Mouse (Mus musculus): ENCODE data around the gene Fbxo22. TPM values are rescaled to one million over a fixed set of nuclear protein-coding genes. Genes with fewer than 3 reads are reported as not detected.
A peak's percentile ranks its signal among the peaks of the same experiment; 100 is the strongest.
"Not testable (repeated sequence)": the region's sequence is repeated elsewhere in the genome, so short reads cannot be mapped to it uniquely, and the experiment has no call there.

The Fbxo22 gene
- polyA plus RNA-seq, 1 experiment from 2014 or later = 30.0 TPM

- Histone ChIP-seq H3K27me3 (ENCODE audit: control insufficient read depth, insufficient read depth, low read length) (no peaks in the 10 kb centered on the region), H3K9ac (ENCODE audit: low read length) (no peak overlapping the region), H3K9me3 (ENCODE audit: control insufficient read depth, low read length) (no peaks in the 10 kb centered on the region), H3K4me1 (replicated peaks; ENCODE audit: control insufficient read depth, insufficient read depth) (no peaks in the 10 kb centered on the region), H3K4me3 (ENCODE audit: low read depth, low read length) (no peak overlapping the region), H3K4me2 (replicated peaks; ENCODE audit: low read depth) (no peak overlapping the region), H3K36me3 (ENCODE audit: control insufficient read depth, insufficient read depth, low read length) (no peaks in the 10 kb centered on the region), H3K27ac (replicated peaks) (no peak overlapping the region)
- ATAC-seq (ENCODE audit: low FRiP score, low TSS enrichment) (no peak), DNase-seq (ENCODE audit: low spot score) (no peak)
- no peak for TF ChIP-seq CTCF (IDR thresholded peaks at IDR 0.05; ENCODE audit: low read depth)
- no peak for TF ChIP-seq EP300 (optimal IDR thresholded peaks at IDR 0.05)
- 89% methylated on average over 4 of the region's 4 CpGs for WGBS
Observed at GRCm38 (mm10) chr9:55246918-55247317, 38.2 kb downstream of the Fbxo22 start.

DNA sequence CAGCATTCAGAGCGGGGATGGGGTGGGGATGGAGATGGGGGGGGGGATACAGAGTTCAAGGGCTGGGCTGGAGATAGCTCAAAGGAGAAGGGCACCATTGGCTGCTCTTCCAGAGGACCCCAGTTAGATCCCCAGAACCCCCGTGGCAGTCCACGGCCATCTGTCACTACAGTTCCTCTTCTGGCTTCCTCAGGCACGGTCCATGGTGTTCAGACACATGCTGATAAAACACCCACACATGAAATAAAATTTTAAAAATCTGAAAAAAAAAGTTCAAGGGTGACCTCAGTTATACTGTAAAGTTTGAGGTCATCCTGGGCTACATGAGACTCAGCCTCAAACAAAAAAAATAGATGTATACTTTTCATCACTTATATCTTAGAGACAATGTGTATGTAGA lies 39.7 kb downstream of the Fbxo22 start:
- H3K27ac ChIP-seq (replicated peaks) = no peak overlapping the region
- no peak for ATAC-seq (ENCODE audit: low FRiP score, low TSS enrichment)
- TF ChIP-seq CTCF (IDR thresholded peaks at IDR 0.05; ENCODE audit: low read depth) (no peak), EP300 (optimal IDR thresholded peaks at IDR 0.05) (no peak)

DNA sequence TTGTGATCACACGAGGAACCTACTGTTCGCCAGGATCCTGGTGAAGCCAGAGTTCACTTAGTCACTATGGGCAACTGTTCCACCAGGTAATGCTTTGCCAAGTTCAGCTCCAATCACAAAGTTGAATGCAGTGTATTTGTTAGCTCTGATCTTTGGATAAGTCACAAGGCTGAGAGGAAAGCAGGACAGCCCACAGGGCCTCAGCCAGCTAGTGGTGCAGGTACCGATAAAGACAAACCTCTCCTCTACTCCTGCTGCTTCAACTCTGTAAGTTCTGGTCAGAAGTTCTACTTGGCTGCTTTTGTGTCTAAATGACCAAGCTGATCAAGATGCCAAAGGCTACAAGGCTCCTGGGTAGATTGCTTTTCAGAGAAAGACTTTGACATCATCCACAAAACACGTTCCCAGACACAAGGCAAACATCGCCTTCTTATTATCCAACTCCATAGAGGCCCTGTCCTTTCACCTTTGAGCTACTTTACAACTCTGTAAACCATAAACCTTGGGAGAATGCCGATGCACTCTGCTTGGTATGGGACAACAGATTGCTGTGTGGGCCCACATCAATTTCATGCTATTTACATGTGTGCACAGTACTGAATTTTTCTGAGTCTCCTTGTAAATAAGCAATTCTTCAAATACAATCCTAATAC lies 42.0 kb downstream of the Fbxo22 start:
- Histone ChIP-seq H3K4me1 (replicated peaks; ENCODE audit: control insufficient read depth, insufficient read depth) (no peaks in the 10 kb centered on the region), H3K36me3 (ENCODE audit: control insufficient read depth, insufficient read depth, low read length) (no peaks in the 10 kb centered on the region), H3K4me2 (replicated peaks; ENCODE audit: low read depth) (no peak overlapping the region), H3K9ac (ENCODE audit: low read length) (no peak overlapping the region), H3K9me3 (ENCODE audit: control insufficient read depth, low read length) (no peaks in the 10 kb centered on the region), H3K27ac (replicated peaks) (no peak overlapping the region), H3K4me3 (ENCODE audit: low read depth, low read length) (no peak overlapping the region), H3K27me3 (ENCODE audit: control insufficient read depth, insufficient read depth, low read length) (no peaks in the 10 kb centered on the region)
- ATAC-seq (ENCODE audit: low FRiP score, low TSS enrichment) (peak; percentile 81), DNase-seq (ENCODE audit: low spot score) (peak; percentile 23)
- TF ChIP-seq CTCF (IDR thresholded peaks at IDR 0.05; ENCODE audit: low read depth) (no peak), EP300 (optimal IDR thresholded peaks at IDR 0.05) (no peak)
- 68% methylated on average over 6 of the region's 6 CpGs for WGBS

More for the DNA sequence above, 39.7 kb downstream of the Fbxo22 start:
- Histone ChIP-seq H3K9me3 (ENCODE audit: control insufficient read depth, low read length) (no peaks in the 10 kb centered on the region), H3K36me3 (ENCODE audit: control insufficient read depth, insufficient read depth, low read length) (no peaks in the 10 kb centered on the region), H3K27me3 (ENCODE audit: control insufficient read depth, insufficient read depth, low read length) (no peaks in the 10 kb centered on the region), H3K4me2 (replicated peaks; ENCODE audit: low read depth) (no peak overlapping the region), H3K4me1 (replicated peaks; ENCODE audit: control insufficient read depth, insufficient read depth) (no peaks in the 10 kb centered on the region), H3K9ac (ENCODE audit: low read length) (no peak overlapping the region), H3K4me3 (ENCODE audit: low read depth, low read length) (no peak overlapping the region)
- DNase-seq (ENCODE audit: low spot score) = no peak
- 81% methylated on average over 4 of the region's 4 CpGs for WGBS

DNA sequence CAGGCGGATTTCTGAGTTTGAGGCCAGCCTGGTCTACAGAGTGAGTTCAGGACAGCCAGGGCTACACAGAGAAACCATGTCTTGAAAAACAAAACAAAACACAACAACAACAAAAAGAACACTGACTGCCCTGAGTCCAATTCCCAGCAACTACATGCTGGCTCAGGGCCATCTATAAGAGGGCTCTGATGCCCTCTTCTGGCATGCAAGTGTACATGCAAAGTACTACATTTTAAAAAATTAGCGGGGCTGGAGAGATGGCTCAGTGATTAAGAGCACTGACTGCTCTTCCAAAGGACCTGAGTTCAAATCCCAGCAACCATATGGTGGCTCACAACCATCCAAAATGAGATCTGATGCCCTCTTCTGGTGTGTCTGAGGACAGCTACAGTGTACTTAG lies 43.4 kb downstream of the Fbxo22 start:
- DNase-seq (ENCODE audit: low spot score); ATAC-seq (ENCODE audit: low FRiP score, low TSS enrichment): not testable (repeated sequence)
- WGBS = 56% methylated on average over 2 of the region's 2 CpGs

GRCm38 (mm10) chr9:55253849-55254248 lies 45.1 kb downstream of the Fbxo22 start:
- Histone ChIP-seq H3K4me1 (replicated peaks; ENCODE audit: control insufficient read depth, insufficient read depth) (no peaks in the 10 kb centered on the region), H3K27me3 (ENCODE audit: control insufficient read depth, insufficient read depth, low read length) (no peaks in the 10 kb centered on the region), H3K36me3 (ENCODE audit: control insufficient read depth, insufficient read depth, low read length) (no peaks in the 10 kb centered on the region), H3K9me3 (ENCODE audit: control insufficient read depth, low read length) (no peaks in the 10 kb centered on the region), H3K4me2 (replicated peaks; ENCODE audit: low read depth) (no peak overlapping the region), H3K27ac (replicated peaks) (no peak overlapping the region), H3K9ac (ENCODE audit: low read length) (no peak overlapping the region), H3K4me3 (ENCODE audit: low read depth, low read length) (no peak overlapping the region)
- TF ChIP-seq EP300 (optimal IDR thresholded peaks at IDR 0.05) (no peak), CTCF (IDR thresholded peaks at IDR 0.05; ENCODE audit: low read depth) (no peak)
- 51% methylated on average over 1 of the region's 1 CpGs for WGBS
- DNase-seq (ENCODE audit: low spot score) = no peak
- no peak for ATAC-seq (ENCODE audit: low FRiP score, low TSS enrichment)

More for the DNA sequence above, 43.4 kb downstream of the Fbxo22 start:
- not testable (repeated sequence) for H3K4me2 ChIP-seq (replicated peaks; ENCODE audit: low read depth); H3K4me3 ChIP-seq (ENCODE audit: low read depth, low read length); H3K27me3 ChIP-seq (ENCODE audit: control insufficient read depth, insufficient read depth, low read length); H3K36me3 ChIP-seq (ENCODE audit: control insufficient read depth, insufficient read depth, low read length); H3K9ac ChIP-seq (ENCODE audit: low read length); H3K9me3 ChIP-seq (ENCODE audit: control insufficient read depth, low read length); H3K4me1 ChIP-seq (replicated peaks; ENCODE audit: control insufficient read depth, insufficient read depth); H3K27ac ChIP-seq (replicated peaks)
- peak; percentile 58 for TF ChIP-seq CTCF (IDR thresholded peaks at IDR 0.05; ENCODE audit: low read depth)

GRCm38 (mm10) chr9:55255056-55255455 lies 46.3 kb downstream of the Fbxo22 start:
- no peak for ATAC-seq (ENCODE audit: low FRiP score, low TSS enrichment)
- WGBS = 92% methylated on average over 5 of the region's 5 CpGs
- Histone ChIP-seq H3K4me2 (replicated peaks; ENCODE audit: low read depth) (no peak overlapping the region), H3K9me3 (ENCODE audit: control insufficient read depth, low read length) (no peaks in the 10 kb centered on the region), H3K27ac (replicated peaks) (no peak overlapping the region), H3K9ac (ENCODE audit: low read length) (no peak overlapping the region), H3K4me1 (replicated peaks; ENCODE audit: control insufficient read depth, insufficient read depth) (no peaks in the 10 kb centered on the region), H3K4me3 (ENCODE audit: low read depth, low read length) (no peak overlapping the region), H3K36me3 (ENCODE audit: control insufficient read depth, insufficient read depth, low read length) (no peaks in the 10 kb centered on the region), H3K27me3 (ENCODE audit: control insufficient read depth, insufficient read depth, low read length) (no peaks in the 10 kb centered on the region)
- no peak for TF ChIP-seq CTCF (IDR thresholded peaks at IDR 0.05; ENCODE audit: low read depth)
- TF ChIP-seq EP300 (optimal IDR thresholded peaks at IDR 0.05) = no peak
- no peak for DNase-seq (ENCODE audit: low spot score)
